Mouse (Mus musculus) stomach, postnatal 0 days (tissue): Measurements from ENCODE around the gene Podxl. TPM values are rescaled to one million over a fixed set of nuclear protein-coding genes. Genes with fewer than 3 reads are reported as not detected.
A peak's percentile ranks its signal among the peaks of the same experiment; 100 is the strongest.

Source experiments
- ATAC-seq: fragments of 200-750 bp; cut with Nextera tagmentation; 2 replicates; pipeline ENCODE4 v1.8.0; 2017; ENCODE audit not compliant: low FRiP score, low TSS enrichment
- DNase-seq: peaks from one replicate; pipeline ENCODE4 v3.0.0-alpha.2; 2016; ENCODE audit warnings: low spot score
- H3K27ac ChIP-seq: fragments of 300-500 bp; sonication (generic); replicated peaks from 2 replicates; pipeline ENCODE4 v1.5.1; 2014; ENCODE audit warnings: mild to moderate bottlenecking, control low read depth
- H3K27me3 ChIP-seq: fragments of 300-500 bp; sonication (generic); 2 replicates; pipeline ENCODE4 v1.6.1; 2014; ENCODE audit warnings: low read length; ENCODE audit not compliant: control insufficient read depth, insufficient read depth
- H3K36me3 ChIP-seq: fragments of 300-500 bp; sonication (generic); 2 replicates; pipeline ENCODE4 v1.6.1; 2014; ENCODE audit warnings: low read length, mixed read lengths; ENCODE audit not compliant: control insufficient read depth, insufficient read depth
- H3K4me1 ChIP-seq: fragments of 300-500 bp; sonication (generic); replicated peaks from 2 replicates; pipeline ENCODE4 v1.6.1; 2014; ENCODE audit warnings: antibody characterized with exemption; ENCODE audit not compliant: control insufficient read depth, insufficient read depth
- H3K4me2 ChIP-seq: fragments of 300-500 bp; sonication (generic); replicated peaks from 2 replicates; pipeline ENCODE4 v1.6.1; 2014; ENCODE audit warnings: low read depth, mild to moderate bottlenecking, control low read depth, moderate library complexity
- H3K4me3 ChIP-seq: fragments of 300-500 bp; sonication (generic); 2 replicates; pipeline ENCODE4 v1.5.1; 2014; ENCODE audit warnings: low read depth, low read length, control low read depth
- H3K9ac ChIP-seq: fragments of 300-500 bp; sonication (generic); 2 replicates; pipeline ENCODE4 v1.6.1; 2014; ENCODE audit warnings: mild to moderate bottlenecking, low read length, control low read depth, mixed read lengths
- H3K9me3 ChIP-seq: fragments of 300-500 bp; sonication (generic); 2 replicates; pipeline ENCODE4 v1.6.1; 2016; ENCODE audit warnings: low read length; ENCODE audit not compliant: control insufficient read depth
- CTCF ChIP-seq: IDR thresholded peaks from 2 replicates; pipeline ENCODE4 v1.5.1; 2016; ENCODE audit warnings: antibody characterized with exemption, low read depth, mild to moderate bottlenecking, moderate library complexity
- EP300 ChIP-seq: optimal IDR thresholded peaks from 2 replicates; pipeline ENCODE3; 2016; ENCODE audit warnings: antibody characterized with exemption
- WGBS: fragments of 180-500 bp; shearing (Covaris S2); extraction: QIAGEN DNeasy Blood & Tissue Kit; methylation state at CpG from one replicate; pipeline ENCODE4 v1.1.7; 2014; 5-methylcytosine and 5-hydroxymethylcytosine counted together
- polyA plus RNA-seq: library from polyadenylated mRNA; unstranded; fragments of >200 nt; fragmentation: Nextera tagmentation; extraction: Ambion mirVana; gene quantifications from 2 replicates; pipeline ENCODE4 v1.2.1, GENCODE M21; 2015

Podxl gene
- polyA plus RNA-seq = 6.6 and 6.7 TPM in 2 replicates

- DNase-seq (peak; percentile 84), ATAC-seq (peak; percentile 86)
- Histone ChIP-seq H3K4me2 (peak within 1 kb of the TSS; percentile 85), H3K9me3 (no peaks in the 10 kb centered on the region), H3K9ac (peak within 1 kb of the TSS; percentile 55), H3K4me1 (peaks cover 2% of the 10 kb centered on the region; the same call in 1 of the 2 replicates), H3K36me3 (no peaks in the 10 kb centered on the region), H3K27ac (peak within 1 kb of the TSS; percentile 30; the same call in 1 of the 2 replicates), H3K4me3 (peak within 1 kb of the TSS; percentile 57), H3K27me3 (peaks cover 2% of the 10 kb centered on the region; the same call in 1 of the 2 replicates)
- TF ChIP-seq EP300 = no peak
- TF ChIP-seq CTCF = no peak
- WGBS = under 1% methylated on average over 44 of the region's 91 CpGs
Measured at GRCm38 (mm10) chr6:31563235-31564181, at the start of gene Podxl. TSS of gene Podxl (minus strand) at chr6:31563981.

GRCm38 (mm10) chr6:31612560-31613270, 48.9 kb upstream of the Podxl start:
- Histone ChIP-seq H3K36me3 (no peaks in the 10 kb centered on the region), H3K4me3 (no peak overlapping the region), H3K4me2 (no peak overlapping the region), H3K27me3 (no peaks in the 10 kb centered on the region), H3K9ac (no peak overlapping the region), H3K9me3 (no peaks in the 10 kb centered on the region), H3K4me1 (no peaks in the 10 kb centered on the region), H3K27ac (no peak overlapping the region)
- TF ChIP-seq EP300 (no peak), CTCF (no peak)
- no peak for ATAC-seq
- no peak for DNase-seq
- WGBS = 51% methylated on average over 17 of the region's 17 CpGs

GRCm38 (mm10) chr6:31606429-31606828, 42.6 kb upstream of the Podxl start:
- 79% methylated on average over 4 of the region's 4 CpGs for WGBS
- TF ChIP-seq CTCF = no peak
- TF ChIP-seq EP300 = no peak
- H3K27ac ChIP-seq = no peak overlapping the region

GRCm38 (mm10) chr6:31604629-31605265, 41.0 kb upstream of the Podxl start:
- no peak overlapping the region for H3K9ac ChIP-seq
- H3K4me1 ChIP-seq = no peaks in the 10 kb centered on the region
- no peaks in the 10 kb centered on the region for H3K27me3 ChIP-seq
- H3K36me3 ChIP-seq = no peaks in the 10 kb centered on the region
- no peak overlapping the region for H3K4me3 ChIP-seq
- no peaks in the 10 kb centered on the region for H3K9me3 ChIP-seq
- no peak overlapping the region for H3K4me2 ChIP-seq
- no peak for ATAC-seq
- 79% methylated on average over 7 of the region's 7 CpGs for WGBS
- no peak for DNase-seq
- no peak overlapping the region for H3K27ac ChIP-seq
- no peak for TF ChIP-seq CTCF
- no peak for TF ChIP-seq EP300

More at GRCm38 (mm10) chr6:31606429-31606828, 42.6 kb upstream of the Podxl start:
- H3K4me2 ChIP-seq = no peak overlapping the region
- H3K9ac ChIP-seq = no peak overlapping the region
- H3K27me3 ChIP-seq = no peaks in the 10 kb centered on the region
- DNase-seq (no peak), ATAC-seq (no peak)
- H3K9me3 ChIP-seq = no peaks in the 10 kb centered on the region
- no peaks in the 10 kb centered on the region for H3K36me3 ChIP-seq
- no peak overlapping the region for H3K4me3 ChIP-seq
- no peaks in the 10 kb centered on the region for H3K4me1 ChIP-seq

- Histone ChIP-seq H3K9me3 (no peaks in the 10 kb centered on the region), H3K9ac (no peak overlapping the region), H3K36me3 (no peaks in the 10 kb centered on the region), H3K27ac (no peak overlapping the region), H3K27me3 (no peaks in the 10 kb centered on the region), H3K4me3 (no peak overlapping the region), H3K4me2 (no peak overlapping the region), H3K4me1 (no peaks in the 10 kb centered on the region)
- TF ChIP-seq EP300 (no peak), CTCF (no peak)
- ATAC-seq = no peak
- DNase-seq = no peak
- WGBS = 66% methylated on average over 4 of the region's 4 CpGs
Measured at GRCm38 (mm10) chr6:31602489-31602888, 38.7 kb upstream of the Podxl start.
